Mouse (Mus musculus): ENCODE measurements around the gene Popdc3. TPM values are rescaled to one million over a fixed set of nuclear protein-coding genes. Genes with fewer than 3 reads are reported as not detected.

Gene Popdc3
- total RNA-seq, 2 experiments from 2014 or later, result 30.7 to 40.1 TPM

Other genes starting within 250 kb of the Popdc3 start
- 1 to 10 TPM; 7.6 to 8.4 TPM for gene Prep, start 110.9 kb upstream of the Popdc3 start, total RNA-seq (2021)
- gene Bves, start 157.7 kb downstream of the Popdc3 start, total RNA-seq (2021), result 10 to 100 TPM; 35.0 to 37.2 TPM

All from gastrocnemius, postnatal 14 days (tissue).